Mouse (Mus musculus) CH12.LX (cell line): ENCODE data around the gene Creb1.

Experiments
- CTCF ChIP-seq, 2 experiments: IDR thresholded peaks in 1 of 2; conservative IDR thresholded peaks in 1 of 2; 2 replicates each; pipeline ENCODE4 v1.5.1; 2011 to 2012; ENCODE audit warnings: low read depth in 2 of 2, low read length in 2 of 2, improper control_type of control experiment in 1 of 2, inconsistent platforms in 1 of 2, mild to moderate bottlenecking in 1 of 2, moderate library complexity in 1 of 2
- MAFK ChIP-seq: IDR thresholded peaks from 2 replicates; pipeline ENCODE4 v1.6.1; 2011; ENCODE audit warnings: low read length, improper control_type of control experiment; ENCODE audit not compliant: insufficient replicate concordance
- MAX ChIP-seq: IDR thresholded peaks from 2 replicates; pipeline ENCODE4 v1.6.1; 2011; ENCODE audit warnings: low read length, improper control_type of control experiment
- POLR2A ChIP-seq: IDR thresholded peaks from 2 replicates; pipeline ENCODE4 v1.6.1; 2011; ENCODE audit warnings: low read depth, mild to moderate bottlenecking, improper control_type of control experiment, low read length
- TBP ChIP-seq: conservative IDR thresholded peaks from 2 replicates; pipeline ENCODE4 v1.6.1; 2011; ENCODE audit warnings: low read depth, low read length, improper control_type of control experiment
- UBTF ChIP-seq: IDR thresholded peaks from 2 replicates; pipeline ENCODE4 v1.6.1; 2012; ENCODE audit warnings: low read depth, mild to moderate bottlenecking, inconsistent platforms, low read length, improper control_type of control experiment, moderate library complexity

GRCm38 (mm10) chr1:64576732-64577131 lies 44.3 kb downstream of the Creb1 start:
- TF ChIP-seq CTCF (conservative IDR thresholded peaks at IDR 0.05 in 1 of 2, IDR thresholded peaks at IDR 0.05 in 1 of 2; ENCODE audit: low read depth in 2 of 2, low read length in 2 of 2) (no peak), MAX (no peak), POLR2A (no peak), MAFK (no peak), TBP (no peak), UBTF (no peak)
